Mouse (Mus musculus) retina, postnatal 1 day (tissue): ENCODE results near the gene Timmdc1.

Experiments
- DNase-seq: peaks from one replicate; pipeline ENCODE4 v3.0.0-alpha.2; 2012

Timmdc1 gene

DNA sequence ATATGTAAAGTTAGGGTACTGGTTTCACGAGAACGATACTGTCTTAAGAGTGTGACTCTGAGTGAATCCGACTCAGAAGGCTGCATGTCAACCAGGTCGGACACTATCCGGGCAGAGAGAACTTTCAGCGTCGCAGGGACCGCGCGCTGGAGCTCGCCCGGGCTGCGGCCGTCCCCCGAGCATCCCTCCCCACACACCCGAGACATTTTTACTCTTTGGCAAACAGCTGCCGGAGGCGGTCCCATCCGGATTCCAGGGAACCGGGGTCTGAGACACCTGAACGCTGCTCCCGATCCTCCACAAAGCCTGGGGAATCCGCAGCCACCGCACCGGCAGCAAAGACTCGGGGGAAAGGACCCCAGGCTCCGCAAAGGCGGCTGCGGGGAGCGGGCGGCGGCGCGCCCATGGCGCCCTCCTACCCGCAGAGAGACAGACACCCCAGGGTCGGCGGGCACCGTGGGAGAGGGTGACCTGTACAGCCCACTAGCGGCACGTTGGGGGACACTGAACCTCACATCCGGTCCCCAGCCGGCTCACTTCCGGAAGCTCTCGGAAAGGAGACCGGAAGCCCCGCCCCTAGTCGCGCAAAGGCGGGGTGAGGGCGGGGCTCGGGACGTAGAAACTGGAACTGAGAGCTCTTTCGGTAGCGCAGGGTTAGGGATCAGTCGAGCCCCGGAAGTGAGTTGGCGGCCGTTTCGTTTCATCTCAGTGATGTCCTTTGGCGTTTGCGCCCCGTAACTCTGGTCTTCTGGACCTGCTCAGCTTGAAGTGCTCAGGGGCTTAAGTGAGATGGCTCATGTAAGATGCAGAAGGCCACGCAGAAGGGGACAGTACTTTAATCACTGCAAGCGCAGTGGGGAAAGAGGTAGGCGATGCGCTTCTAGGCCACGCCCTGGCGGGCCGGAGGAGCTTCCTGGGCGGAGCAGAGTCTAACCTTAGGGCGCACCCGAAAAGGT, at the start of gene Timmdc1:
Timmdc1 (minus strand) TSS at position 535 of the 956 bp plus-strand sequence.
- peak; percentile 98 for DNase-seq

DNA sequence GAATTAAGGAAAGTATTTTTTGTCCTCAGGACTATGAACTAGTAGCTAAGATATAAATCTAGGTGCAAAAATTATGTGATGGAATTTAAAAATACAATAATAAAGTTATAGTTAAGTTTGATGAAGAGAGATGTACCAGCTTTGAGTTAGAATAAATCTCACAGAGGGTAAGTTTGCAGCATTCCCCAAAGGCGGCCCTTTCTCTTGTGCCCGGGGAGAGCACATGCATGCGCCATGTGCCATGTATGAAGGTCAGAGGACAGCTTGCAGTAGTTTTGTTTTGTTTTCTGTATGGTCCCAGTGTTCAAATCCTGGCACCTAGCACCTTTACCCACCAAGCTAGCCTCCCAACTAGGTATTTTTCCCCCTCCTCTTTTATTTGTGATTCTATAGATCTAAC, 49.0 kb upstream of the Timmdc1 start:
- no peak for DNase-seq

DNA sequence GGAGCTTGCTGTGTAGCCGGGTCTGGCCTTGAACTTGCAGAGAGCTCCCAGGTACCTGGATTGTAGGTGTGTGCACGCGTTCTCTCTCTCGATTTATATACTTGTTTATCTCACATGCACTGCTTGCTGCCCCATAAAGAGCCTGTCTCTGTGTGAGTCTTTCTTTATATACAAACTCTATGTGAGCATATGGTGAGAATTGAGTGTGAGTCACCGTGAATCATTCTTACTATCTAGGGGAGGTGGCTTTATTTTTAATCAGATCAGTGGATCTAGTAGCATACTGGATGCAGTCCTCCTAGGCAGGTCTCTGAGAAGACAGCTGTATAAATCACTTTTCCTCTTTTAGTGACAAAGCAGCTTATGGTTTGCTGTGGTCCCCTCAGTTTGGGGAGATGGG, 45.7 kb upstream of the Timmdc1 start:
- no peak for DNase-seq

DNA sequence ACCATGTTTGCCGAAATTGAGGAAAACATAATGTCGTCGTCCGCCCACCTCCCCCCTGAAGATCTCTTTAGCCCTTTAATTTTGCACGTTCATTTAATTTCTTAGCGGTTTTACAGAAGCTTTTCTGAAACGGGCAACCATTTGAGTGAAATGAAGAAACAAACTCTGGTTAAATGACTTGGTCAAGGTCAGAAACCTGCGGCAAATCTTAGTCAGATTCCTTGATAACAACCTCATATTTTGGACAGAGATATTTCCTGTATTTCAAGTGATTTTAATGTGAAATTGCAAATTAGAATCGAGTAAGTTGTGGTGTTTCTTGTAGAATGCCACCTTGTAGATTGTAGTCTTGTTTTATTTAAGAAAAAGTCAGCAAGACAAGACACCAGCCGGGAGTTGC, 41.1 kb upstream of the Timmdc1 start:
- no peak for DNase-seq

DNA sequence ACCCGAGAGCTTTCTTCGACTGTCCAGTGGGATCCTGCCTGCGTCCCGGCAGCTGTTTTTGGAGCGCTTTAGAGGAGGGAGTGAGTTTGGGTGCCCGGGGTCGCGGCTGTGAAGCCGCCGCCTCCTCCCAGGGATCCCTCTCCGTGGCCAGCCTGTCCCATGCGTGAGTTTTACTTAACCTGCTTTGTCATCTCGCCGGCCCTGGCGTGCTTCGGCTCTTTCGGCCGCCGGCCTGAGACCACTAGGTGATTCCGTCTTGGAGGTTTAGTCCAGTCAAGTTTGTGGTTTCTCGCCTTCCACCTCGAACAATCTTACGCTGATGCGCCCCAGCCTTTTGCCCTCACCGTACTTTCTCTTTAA, 40.5 kb upstream of the Timmdc1 start:
- DNase-seq, result no peak

DNA sequence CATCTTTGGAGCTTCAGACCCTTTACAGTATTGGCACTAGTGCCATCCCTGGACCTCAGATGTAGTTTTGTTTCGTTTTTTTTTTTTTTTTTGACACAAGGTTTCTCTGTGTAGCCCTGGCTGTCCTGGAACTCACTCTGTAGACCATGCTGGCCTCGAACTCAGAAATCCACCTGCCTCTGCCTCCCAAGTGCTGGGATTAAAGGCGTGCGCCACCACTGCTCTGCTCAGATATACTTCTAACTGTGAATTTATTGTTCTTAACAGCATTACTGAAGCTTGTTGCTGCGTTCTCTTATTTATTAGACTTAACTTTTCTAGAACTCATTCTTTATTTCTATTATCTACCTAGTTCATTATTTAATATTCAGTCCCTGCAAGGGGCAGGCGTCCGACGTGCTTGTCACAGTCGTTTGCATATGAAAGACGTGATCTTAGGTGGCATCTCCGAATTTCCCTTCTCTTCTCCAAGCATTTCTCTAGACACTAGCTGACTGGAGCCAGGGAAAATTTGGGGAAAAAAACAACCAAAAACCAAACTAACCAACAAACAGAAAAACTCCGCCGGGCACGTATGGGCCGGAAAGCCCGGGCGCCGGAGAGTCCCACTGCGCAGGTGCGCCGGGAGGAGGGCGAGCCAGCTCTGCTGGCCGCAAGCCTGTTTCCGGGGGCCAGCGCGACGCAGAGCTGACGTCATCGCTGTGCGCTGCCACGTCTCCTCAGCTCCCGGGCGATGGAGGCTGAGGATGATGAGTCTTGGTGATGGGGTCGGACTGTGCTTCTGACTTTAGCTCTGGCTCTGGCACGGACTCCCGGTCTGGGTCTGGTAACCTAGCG, 39.9 kb upstream of the Timmdc1 start:
- DNase-seq, result peak; percentile 97

DNA sequence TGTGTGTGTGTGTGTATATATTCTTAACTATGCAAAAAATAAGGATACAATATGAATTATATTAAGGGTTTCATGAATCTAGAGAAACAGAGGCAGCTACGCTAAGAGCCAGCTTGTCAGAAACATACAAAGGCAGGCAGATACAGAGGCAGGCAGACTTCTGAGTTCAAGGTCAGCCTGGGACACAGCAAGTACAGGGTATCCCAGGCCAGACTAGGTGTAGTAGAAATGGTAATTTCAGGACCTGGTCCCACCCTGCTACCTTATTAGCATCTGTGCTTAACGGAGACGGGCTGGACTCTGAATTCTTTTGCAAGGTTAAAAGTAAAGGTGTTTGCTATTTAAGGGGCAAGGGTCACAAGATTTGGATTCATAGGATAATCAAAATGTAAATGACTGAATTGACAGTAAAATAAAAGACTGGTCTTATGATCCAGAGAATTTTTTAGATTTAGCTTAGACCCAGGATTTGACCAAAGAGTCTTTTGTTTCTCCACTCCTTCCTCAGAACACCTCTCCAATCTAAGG, 35.8 kb upstream of the Timmdc1 start, which contains the start of gene Tmem39a:
Tmem39a (plus strand) TSS at position 478 of the 528 bp plus-strand sequence.
- no peak for DNase-seq

DNA sequence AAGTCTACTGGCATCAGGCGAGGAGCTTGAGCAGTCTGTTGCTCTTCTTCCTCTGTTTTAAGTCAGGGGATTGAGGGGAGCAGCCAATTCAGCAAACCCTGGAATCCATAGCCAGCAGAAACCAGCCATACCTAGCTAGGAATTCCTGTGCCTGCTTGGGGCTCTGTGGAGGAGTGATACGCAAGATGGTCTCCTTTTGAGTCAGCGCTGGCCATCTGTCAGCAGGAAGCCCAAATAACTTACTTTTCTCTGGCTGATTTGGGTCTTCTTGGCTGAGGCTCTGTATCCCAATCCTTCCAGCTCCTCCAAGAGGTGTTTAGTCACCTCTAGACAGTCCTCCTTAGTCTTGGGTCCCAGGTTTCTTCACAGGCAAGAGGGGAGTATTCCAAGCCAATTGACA, 33.5 kb upstream of the Timmdc1 start:
- no peak for DNase-seq

DNA sequence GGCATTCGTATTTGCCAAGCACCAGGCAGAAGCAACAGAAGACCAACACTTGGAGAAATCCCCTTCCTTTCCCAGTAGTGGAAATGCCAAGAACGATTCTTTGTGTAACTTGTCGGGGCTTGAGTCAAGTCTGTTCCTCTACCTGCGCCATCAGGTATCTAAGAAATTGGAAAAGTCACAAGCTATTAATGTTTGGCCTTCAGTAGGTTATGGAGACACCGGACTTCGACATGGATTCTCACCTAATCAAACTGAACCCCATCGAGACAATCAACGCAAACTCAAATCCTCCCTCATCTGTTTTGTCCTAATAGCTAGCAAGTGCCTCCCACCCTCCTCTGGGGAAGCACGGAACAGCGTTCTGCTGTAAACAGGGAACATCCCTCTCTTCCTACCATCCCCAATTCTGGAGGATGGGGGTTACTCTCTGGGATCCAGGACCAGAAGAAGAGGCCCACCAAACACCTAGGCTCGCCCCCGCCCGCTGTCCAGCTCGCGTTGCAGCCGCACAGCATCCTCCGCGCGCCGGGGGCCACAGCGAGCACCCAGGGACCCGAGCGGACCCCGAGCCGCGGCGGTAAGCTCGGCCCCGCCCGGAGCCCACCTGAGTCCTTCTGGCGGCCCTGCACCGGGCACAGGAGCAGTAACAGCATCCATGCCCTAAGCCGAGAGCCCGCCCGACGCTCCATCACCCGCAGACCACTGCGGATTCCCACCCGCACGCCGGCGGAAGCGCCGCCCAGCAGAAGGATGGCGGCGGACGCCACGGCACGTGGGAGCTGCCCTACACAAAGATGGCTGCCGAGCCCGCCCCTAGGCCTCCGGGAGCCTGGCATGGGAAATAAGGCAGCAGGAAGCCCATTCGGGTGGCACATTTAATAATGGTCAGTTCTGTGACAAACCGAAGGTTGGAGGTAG, 27.3 kb upstream of the Timmdc1 start, which contains the start of gene Poglut1:
Poglut1 (minus strand) TSS at position 780 of the 918 bp plus-strand sequence.
- DNase-seq, result peak; percentile 90

DNA sequence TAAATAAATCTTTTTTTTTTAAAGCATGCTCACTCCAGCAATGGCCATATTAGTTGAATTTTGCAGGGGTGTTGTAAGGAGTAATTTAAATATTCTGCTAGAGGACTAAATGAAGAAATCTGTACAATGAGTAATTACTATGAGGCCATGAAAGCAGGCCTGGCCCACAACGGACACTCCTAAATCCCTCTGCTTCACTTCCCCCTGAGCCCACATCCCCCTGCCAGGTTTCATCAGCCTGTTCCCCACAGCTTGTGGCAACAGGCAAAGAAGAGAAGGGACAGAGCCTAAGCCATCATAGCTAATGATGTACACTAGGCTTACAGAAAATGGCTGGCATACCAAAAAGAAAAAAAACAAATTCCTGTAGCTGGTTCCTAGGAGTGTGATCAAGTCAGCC, 25.5 kb upstream of the Timmdc1 start:
- no peak for DNase-seq

DNA sequence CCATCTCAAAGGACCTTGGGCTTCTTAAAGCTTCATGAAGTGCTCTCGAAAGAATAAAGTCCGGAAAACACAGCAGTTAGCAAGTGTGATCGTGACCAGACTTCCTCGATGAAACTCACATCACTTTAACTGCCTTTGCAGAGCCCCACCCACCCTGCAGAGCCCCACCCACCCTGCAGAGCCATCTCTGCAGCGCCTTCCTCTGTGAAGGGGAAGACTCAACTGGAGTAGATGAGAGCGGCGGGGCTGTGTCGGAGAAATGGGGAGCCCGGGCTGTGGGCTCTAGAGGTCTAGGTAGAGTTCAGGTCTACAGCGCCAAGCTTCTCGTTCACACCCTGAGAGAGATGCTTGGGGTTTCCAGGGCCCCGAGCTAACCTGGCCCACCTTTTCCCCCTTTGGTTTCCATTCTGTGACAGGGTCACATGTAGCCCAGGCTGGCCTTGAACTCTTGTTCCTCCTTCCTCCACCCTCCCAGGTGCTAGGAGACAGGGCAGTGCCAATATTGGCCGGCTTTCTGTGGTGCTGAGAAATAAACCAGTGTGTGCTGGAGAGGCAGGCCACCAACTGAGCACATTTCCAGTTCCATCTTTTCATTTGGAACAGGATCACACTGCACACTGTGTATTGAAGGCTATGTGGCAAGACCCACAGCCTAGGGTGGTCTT, 16.4 kb upstream of the Timmdc1 start:
- no peak for DNase-seq

DNA sequence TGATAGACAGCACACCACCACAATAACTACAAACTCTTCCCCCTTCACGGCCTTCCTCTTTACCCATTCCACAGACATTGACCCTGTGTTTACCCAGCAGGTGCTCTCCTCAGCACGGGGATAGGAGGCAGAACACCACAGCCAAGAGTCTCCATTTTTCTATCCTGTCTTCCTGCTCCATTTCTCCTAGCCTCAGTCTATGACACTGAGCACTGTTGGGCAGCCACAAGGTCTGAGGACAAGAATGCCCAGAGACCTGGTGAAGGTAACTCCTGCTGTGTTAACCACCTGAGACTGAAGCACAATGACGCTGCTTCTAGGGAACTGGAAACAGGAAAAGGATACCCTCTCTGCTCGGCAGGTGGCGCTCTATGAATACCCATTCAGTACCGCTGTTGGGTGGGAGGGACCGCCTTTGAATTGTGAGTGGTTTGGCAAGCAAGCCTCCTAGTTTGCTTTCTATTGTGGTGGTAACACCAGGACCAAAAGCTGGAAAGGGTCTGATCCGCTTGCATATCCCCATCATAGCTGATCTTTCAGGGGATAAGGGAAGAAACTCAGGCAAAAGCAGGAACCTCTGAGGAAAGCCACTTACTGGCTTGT, 14.2 kb upstream of the Timmdc1 start:
- peak; percentile 77 for DNase-seq

DNA sequence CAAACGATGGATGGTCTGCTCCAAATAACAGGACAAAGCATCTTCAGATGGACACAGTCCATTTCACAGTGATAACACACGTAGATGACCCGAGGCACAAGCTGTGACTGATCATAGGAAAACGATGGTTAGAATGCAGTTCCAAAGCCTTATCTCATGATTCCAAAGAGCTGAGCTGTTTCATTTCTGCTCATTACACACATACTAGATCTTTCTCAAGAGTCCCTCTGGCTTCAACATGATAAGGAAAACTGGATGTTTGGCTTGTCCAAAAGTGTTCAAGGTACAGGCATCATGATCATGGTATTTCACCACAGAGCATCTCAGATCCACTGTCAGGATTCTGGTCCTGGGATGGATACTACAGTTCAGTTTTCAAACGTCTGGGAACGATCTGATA, 3.8 kb upstream of the Timmdc1 start:
- no peak for DNase-seq

DNA sequence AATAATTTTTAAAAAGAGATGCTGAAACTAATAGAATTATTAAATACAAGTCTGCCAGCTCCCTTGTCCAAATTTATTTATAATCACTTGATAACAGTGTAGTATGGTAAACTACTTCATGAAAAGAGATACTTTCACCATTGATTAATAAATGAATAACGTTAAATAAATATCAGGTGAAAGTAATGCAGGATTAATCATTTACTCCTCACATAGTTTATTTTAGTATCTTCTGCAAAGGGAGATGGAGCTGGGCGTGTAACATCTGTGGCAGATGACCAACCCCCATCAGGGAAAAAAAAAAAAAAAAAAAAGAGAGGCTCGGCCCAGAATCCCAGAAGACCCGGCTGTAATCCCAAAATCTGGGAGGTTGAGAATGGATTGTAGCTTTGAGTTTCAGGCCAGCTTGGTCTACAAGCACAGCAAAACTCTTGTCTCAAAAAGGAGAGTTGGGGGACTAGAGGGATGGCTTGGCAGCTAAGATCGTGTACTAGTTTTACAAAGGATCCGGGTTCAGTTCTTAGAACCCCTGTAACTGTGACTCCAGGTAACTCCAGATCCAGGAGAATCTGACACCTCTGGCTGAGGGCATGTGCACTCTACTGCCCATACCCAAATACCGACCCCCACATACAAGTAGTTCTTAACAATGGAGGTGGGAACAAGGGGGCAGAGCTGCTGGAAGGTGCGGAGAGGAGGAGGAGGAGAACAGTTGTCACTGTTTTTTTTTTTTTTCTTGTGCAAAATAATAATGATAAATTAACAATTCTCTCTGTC, 1.1 kb downstream of the Timmdc1 start:
- no peak for DNase-seq

DNA sequence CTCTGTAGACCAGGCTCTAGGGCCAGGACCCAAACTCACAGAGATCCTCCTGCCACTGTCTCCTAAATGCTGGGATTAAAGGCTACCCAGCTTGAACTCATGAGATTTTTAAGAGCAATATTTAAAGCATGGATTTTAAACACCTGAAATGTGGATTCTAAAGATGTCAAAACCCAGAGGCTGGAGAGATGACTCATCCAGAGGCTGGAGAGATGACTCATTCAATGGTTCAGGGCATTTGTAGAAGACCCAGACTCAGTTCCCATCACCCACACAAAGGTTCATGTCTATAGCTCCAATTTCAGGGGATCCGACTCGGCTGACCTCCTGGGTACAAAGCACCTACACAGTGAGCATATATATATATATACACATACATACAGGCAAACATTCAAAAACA, 3.3 kb downstream of the Timmdc1 start:
- no peak for DNase-seq

DNA sequence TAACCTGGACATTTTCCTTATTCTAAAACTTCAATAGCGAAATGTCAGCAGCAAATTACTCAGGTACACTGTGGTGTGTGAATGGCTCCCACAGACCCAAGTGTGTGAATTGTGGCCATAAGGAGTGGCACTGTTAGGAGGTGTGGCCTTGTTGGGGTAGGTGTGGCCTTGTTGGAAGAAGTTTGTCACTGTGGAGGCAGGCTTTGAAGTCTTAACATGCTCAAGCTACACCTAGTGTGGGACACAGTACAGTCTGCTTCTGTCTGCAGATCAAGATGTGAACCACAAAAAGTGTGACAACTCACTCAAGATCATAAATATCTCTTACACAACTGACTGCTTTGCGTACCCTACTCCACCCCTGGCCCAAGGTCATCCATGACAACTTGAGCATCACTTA, 11.6 kb downstream of the Timmdc1 start:
- no peak for DNase-seq

DNA sequence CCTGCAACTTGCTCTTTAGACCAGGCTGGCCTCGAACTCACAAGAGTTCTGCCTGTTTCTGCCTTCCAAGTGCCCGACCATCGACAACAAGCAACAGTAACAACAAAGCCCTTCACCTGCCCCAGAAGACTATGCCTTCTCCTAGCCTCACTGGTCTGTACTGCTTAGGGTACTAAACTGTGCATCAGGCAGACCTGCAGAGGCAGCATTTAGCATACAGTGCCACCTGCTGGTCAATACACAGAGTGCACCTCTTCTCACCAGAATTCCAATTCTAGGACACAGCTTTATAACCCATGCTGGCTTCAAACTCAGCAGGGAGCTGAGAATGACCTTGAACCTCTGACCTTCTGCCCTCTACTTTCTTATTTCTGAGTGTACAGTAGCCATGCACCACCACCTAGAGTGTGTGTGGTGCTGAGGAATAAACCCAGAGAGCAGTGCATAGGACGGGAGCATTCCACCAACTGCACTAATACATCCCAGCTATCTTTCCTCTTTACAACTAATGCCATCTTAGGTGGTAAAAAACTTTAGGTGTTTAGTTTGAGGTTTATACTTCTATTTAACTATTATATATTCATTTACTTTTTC, 16.3 kb downstream of the Timmdc1 start:
- peak; percentile 81 for DNase-seq

DNA sequence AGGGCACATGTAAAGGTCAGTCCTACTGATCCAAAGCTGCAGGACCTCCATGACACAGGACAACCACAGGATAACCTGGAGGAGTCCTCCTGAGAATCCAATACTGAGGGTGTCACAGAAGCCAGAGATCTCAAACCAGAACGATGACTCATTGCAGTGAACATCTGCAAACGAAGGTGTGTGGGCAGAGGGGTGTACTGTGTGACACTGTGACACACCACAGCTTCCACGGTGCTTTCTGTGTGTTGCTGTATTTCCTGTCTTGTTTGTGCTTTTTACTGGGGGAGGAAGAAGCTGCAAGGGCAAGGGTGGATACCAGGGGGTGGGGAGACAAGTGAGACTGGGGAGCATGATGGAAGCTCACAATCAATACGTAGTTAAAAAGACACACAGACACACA, 18.9 kb downstream of the Timmdc1 start:
- DNase-seq, result no peak

DNA sequence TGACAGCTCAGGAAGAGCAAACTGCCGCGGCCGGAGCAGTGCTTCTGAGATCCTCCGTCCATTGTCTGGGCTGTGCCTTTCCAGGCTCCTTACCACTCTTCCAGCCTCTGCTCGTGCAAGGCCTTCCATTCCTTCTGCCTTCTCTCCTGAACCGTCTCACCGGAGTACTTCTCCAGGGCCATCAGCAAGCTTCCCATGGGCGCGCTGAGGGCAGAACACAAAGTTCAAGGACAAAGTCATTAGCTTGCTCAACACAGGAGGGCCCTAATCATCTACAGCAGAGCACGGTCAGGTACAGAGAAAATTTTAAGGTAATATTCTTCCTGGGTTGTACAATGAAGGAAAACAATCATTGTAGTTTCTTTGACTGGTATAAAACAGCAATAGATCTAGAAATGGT, 20.0 kb downstream of the Timmdc1 start:
- DNase-seq, result no peak

DNA sequence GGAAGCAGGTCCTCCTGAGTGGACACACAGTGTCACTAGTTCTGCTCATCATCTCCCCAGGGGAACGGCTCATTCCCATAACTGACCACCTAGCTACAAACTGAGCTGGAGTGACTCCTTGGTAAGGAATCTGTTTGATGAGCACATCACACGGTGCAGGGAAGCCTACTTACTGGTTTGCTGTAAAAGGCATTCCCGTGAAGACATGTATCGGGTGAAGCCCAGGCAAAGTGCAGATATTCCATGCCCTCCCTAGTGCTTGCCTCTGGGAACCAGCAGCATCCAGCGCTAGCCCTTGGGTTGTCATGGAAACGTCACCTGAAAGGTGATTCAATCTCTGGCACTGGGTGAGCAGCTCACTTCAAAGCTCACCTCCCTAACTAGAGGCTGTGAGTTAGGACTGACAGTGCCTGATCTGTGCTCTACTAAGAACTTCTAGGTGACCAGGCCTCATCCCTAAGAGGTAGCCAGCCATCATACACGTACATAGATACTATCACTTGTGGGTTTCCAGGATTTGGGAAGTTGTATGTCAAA, 25.8 kb downstream of the Timmdc1 start:
- DNase-seq, result no peak
